ENCODE assay signal across 8 mouse cellular contexts in the genomic region with DNA sequence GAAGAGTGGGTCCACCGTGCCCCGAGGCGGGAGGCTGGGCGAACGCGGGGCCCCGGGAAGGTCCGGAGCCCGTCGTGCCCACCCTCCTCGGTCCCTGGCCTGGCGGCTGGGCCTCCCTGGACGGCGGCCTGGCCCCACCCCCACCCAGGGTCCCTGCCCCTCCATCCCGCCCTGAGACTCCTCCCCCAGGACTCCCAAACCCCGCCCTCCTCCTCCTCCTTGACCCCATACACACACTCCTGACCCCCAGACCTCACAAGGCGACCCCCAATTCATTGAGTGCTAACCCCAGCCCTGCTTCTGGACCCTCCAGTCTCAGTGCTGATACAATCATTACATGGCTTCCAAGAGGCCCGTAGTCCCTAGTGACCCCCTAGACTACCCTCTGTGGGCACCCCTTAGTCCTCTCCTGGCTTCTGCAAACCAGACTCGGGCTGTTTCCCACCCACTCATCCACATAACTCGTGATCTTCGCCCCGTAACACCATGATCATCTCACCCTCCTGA. TPM values are rescaled to one million over a fixed set of nuclear protein-coding genes. Genes with fewer than 3 reads are reported as not detected.
A peak's percentile ranks its signal among the peaks of the same experiment; 100 is the strongest.
DNase-seq lines count a peak whose midpoint lies in the region; ATAC-seq and TF ChIP-seq lines count a peak whose summit lies in the region.

No protein-coding gene starts in this region.

- peak overlapping the region; percentile 91 for H3K27ac ChIP-seq in forebrain, embryonic 11.5 days (ENCODE audit: low read depth, low read length)
- peak overlapping the region; percentile 96 for H3K27ac ChIP-seq in midbrain, embryonic 12.5 days (replicated peaks)

- WGBS in forebrain, embryonic 11.5 days, result 12% methylated on average over 17 of the region's 22 CpGs
- WGBS in midbrain, embryonic 12.5 days, result 6% methylated on average over 18 of the region's 22 CpGs

- no peaks in the 10 kb centered on the region for H3K9me3 ChIP-seq in G1E (replicated peaks)
- no peaks in the 10 kb centered on the region for H3K9me3 ChIP-seq in forebrain, embryonic 11.5 days (ENCODE audit: control insufficient read depth, low read length)
- H3K9me3 ChIP-seq in midbrain, embryonic 12.5 days, result no peaks in the 10 kb centered on the region

- 0 out of 2 replicates have a peak, but pooled peaks have one; percentile 35 for ATAC-seq in G1E (ENCODE audit: extremely low read depth, insufficient number of reproducible peaks, low FRiP score, poor library complexity, severe bottlenecking)
- peak; percentile 82 for ATAC-seq in forebrain, embryonic 11.5 days (replicated peaks; ENCODE audit: low FRiP score)
- peak; percentile 36 for ATAC-seq in midbrain, embryonic 12.5 days (ENCODE audit: low FRiP score, low read depth)

- peaks cover 27% of the 10 kb centered on the region for H3K27me3 ChIP-seq in G1E (ENCODE audit: insufficient read depth, low read length)
- no peaks in the 10 kb centered on the region for H3K27me3 ChIP-seq in forebrain, embryonic 11.5 days (ENCODE audit: control insufficient read depth, insufficient read depth, low read length)
- H3K27me3 ChIP-seq in midbrain, embryonic 12.5 days, result no peaks in the 10 kb centered on the region

- intact Hi-C loops in heart, postnatal 14 days (cut with DNase I), result no loop called here

- peak overlapping the region; percentile 85 for H3K4me3 ChIP-seq in G1E (ENCODE audit: low read depth, low read length)
- H3K4me3 ChIP-seq in forebrain, embryonic 11.5 days (ENCODE audit: low read depth, low read length), result peak overlapping the region; percentile 86
- peak overlapping the region; percentile 87 for H3K4me3 ChIP-seq in midbrain, embryonic 12.5 days

- H3K4me1 ChIP-seq in G1E (ENCODE audit: insufficient read depth, low read depth, low read length), result peaks cover 46% of the 10 kb centered on the region
- peaks cover 7% of the 10 kb centered on the region; the same call in 1 of the 2 replicates for H3K4me1 ChIP-seq in forebrain, embryonic 11.5 days (replicated peaks; ENCODE audit: control insufficient read depth, insufficient read depth, low read length)
- peaks cover 39% of the 10 kb centered on the region for H3K4me1 ChIP-seq in midbrain, embryonic 12.5 days

- H3K4me2 ChIP-seq in forebrain, embryonic 11.5 days (ENCODE audit: low read depth, low read length, severe bottlenecking), result peak overlapping the region; percentile 97
- H3K4me2 ChIP-seq in midbrain, embryonic 12.5 days (replicated peaks), result peak overlapping the region; percentile 97

- peak; percentile 98 for DNase-seq in heart, adult 11 months
- no peak for DNase-seq in heart, postnatal 14 days
- DNase-seq in G1E (ENCODE audit: low spot score), result peak; percentile 65
- no peak for DNase-seq in forebrain, embryonic 11.5 days (ENCODE audit: low spot score)
- peak; percentile 74 to 86 for DNase-seq in kidney, postnatal 4 days
- DNase-seq in urinary bladder, postnatal 4 days (ENCODE audit: low spot score in 2 of 2), result no peak
- DNase-seq in adrenal gland, adult 18-20 months (ENCODE audit: low spot score in 2 of 2), result no peak

- no peak for TF ChIP-seq CTCF in G1E (IDR thresholded peaks at IDR 0.05; ENCODE audit: low read depth, low read length)

- peak overlapping the region; percentile 92 for H3K9ac ChIP-seq in forebrain, embryonic 11.5 days (ENCODE audit: low read length)
- peak overlapping the region; percentile 93 for H3K9ac ChIP-seq in midbrain, embryonic 12.5 days (replicated peaks)

- peaks cover 30% of the 10 kb centered on the region for H3K36me3 ChIP-seq in G1E (replicated peaks)
- H3K36me3 ChIP-seq in forebrain, embryonic 11.5 days (ENCODE audit: control insufficient read depth, insufficient read depth, low read length), result no peaks in the 10 kb centered on the region
- H3K36me3 ChIP-seq in midbrain, embryonic 12.5 days, result peaks cover 11% of the 10 kb centered on the region; the same call in 1 of the 2 replicates

RNA-seq across cellular contexts. Expression of gene Zfp523, which starts 0.7 kb away (rescaled TPM):
- 10 to 100 TPM; 16.6 to 17.0 TPM for total RNA-seq in heart, postnatal 14 days (2021)
- total RNA-seq in G1E (2014; fragmentation: Nextera tagmentation), result 18.2 and 20.8 TPM in 2 replicates
- total RNA-seq in G1E (2017), result 11.9 and 15.7 TPM in 2 replicates
- polyA plus RNA-seq in G1E (2012), result 39.9 and 48.5 TPM in 2 replicates
- 37.8 and 40.2 TPM in 2 replicates for polyA plus RNA-seq in forebrain, embryonic 11.5 days (2014; fragmentation: Nextera tagmentation; extraction: Ambion mirVana)
- polyA plus RNA-seq in midbrain, embryonic 12.5 days (2016; fragmentation: Nextera tagmentation; extraction: Ambion mirVana), result 49.7 and 52.6 TPM in 2 replicates
- total RNA-seq in adrenal gland, adult 18-20 months (2021), result 10 to 100 TPM; 36.1 to 36.5 TPM

RNA-seq across cellular contexts. Expression of gene Def6, which starts 30.0 kb away (rescaled TPM):
- total RNA-seq in heart, postnatal 14 days (2021), result 1 to 10 TPM; 4.7 to 7.1 TPM
- 38.5 and 58.4 TPM in 2 replicates for total RNA-seq in G1E (2014; fragmentation: Nextera tagmentation)
- total RNA-seq in G1E (2017), result 92.8 and 113 TPM in 2 replicates
- 308 and 346 TPM in 2 replicates for polyA plus RNA-seq in G1E (2012)
- polyA plus RNA-seq in forebrain, embryonic 11.5 days (2014; fragmentation: Nextera tagmentation; extraction: Ambion mirVana), result 2.2 and 2.5 TPM in 2 replicates
- polyA plus RNA-seq in midbrain, embryonic 12.5 days (2016; fragmentation: Nextera tagmentation; extraction: Ambion mirVana), result 3.1 and 3.7 TPM in 2 replicates
- 1 to 10 TPM; 1.2 to 1.3 TPM for total RNA-seq in adrenal gland, adult 18-20 months (2021)

RNA-seq across cellular contexts. Expression of gene Scube3, which starts 35.7 kb away (rescaled TPM):
- total RNA-seq in heart, postnatal 14 days (2021), result 1 to 10 TPM in 1 of 2 experiments, under 1 TPM in 1; 0.46 to 1.4 TPM
- total RNA-seq in G1E (2014; fragmentation: Nextera tagmentation) (not detected in 2 replicates), G1E (2017) (0.12 and 0.22 TPM in 2 replicates)
- polyA plus RNA-seq in G1E (2012), result not detected in 2 replicates
- polyA plus RNA-seq in forebrain, embryonic 11.5 days (2014; fragmentation: Nextera tagmentation; extraction: Ambion mirVana), result 10.5 and 12.4 TPM in 2 replicates
- 9.7 and 10.7 TPM in 2 replicates for polyA plus RNA-seq in midbrain, embryonic 12.5 days (2016; fragmentation: Nextera tagmentation; extraction: Ambion mirVana)
- 1 to 10 TPM; 4.8 to 9.3 TPM for total RNA-seq in adrenal gland, adult 18-20 months (2021)

RNA-seq across cellular contexts. Expression of gene Ppard, which starts 54.9 kb away (rescaled TPM):
- total RNA-seq in heart, postnatal 14 days (2021), result 10 to 100 TPM; 37.7 to 39.4 TPM
- 19.1 and 23.4 TPM in 2 replicates for total RNA-seq in G1E (2014; fragmentation: Nextera tagmentation)
- total RNA-seq in G1E (2017), result 2.6 and 3.0 TPM in 2 replicates
- polyA plus RNA-seq in G1E (2012), result 17.8 and 17.9 TPM in 2 replicates
- 1.4 and 1.7 TPM in 2 replicates for polyA plus RNA-seq in forebrain, embryonic 11.5 days (2014; fragmentation: Nextera tagmentation; extraction: Ambion mirVana)
- 1.5 and 2.2 TPM in 2 replicates for polyA plus RNA-seq in midbrain, embryonic 12.5 days (2016; fragmentation: Nextera tagmentation; extraction: Ambion mirVana)
- total RNA-seq in adrenal gland, adult 18-20 months (2021), result 10 to 100 TPM; 70.6 to 70.7 TPM

Comparison
In these comparisons a context has a peak if more than half of its experiments do, and no peak if none do; other contexts are left out.
1. DNase-seq: peak in heart, adult 11 months (single experiment), G1E (single experiment) and kidney, postnatal 4 days (2 of 2); none in heart, postnatal 14 days (0 of 2), forebrain, embryonic 11.5 days (single experiment), urinary bladder, postnatal 4 days (0 of 2) and adrenal gland, adult 18-20 months (0 of 2).
2. RNA of gene Def6, which starts 30.0 kb away (total RNA-seq): 38.5 to 113 TPM in G1E; 4.7 to 7.1 TPM in heart, postnatal 14 days and 1.2 to 1.3 TPM in adrenal gland, adult 18-20 months; every median in the first group is over 4 times any median in the second.
3. Peak in every context shown above with its lines, with median percentiles within 50 percentile points of each other: ATAC-seq and H3K4me3 ChIP-seq.